Mouse (Mus musculus) retina, postnatal 1 day (tissue): ENCODE results near the gene Fam129b.
A peak's percentile ranks its signal among the peaks of the same experiment; 100 is the strongest.

Experiments
- DNase-seq: peaks from one replicate; pipeline ENCODE4 v3.0.0-alpha.2; 2012

Gene Fam129b

DNA sequence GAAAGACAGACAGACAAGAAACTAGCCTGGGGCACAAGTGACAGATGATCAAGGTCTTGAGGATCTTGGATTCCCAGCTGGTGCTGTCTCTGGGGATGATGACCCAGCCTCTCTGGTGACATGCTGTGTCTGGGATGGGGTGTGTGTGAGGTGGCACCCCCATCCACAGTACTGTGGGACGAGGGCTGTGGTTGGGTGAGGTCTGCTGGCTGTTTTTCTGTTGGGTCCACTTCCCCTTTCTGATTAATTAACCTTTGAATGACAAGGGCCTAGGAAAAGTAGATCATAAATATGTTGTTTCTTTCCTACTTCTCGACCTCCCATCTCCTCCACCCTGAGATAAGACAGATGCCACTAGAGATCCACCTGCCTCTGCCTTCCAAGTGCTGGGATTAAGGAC is 18.2 kb downstream of the Fam129b start:
- no peak for DNase-seq

DNA sequence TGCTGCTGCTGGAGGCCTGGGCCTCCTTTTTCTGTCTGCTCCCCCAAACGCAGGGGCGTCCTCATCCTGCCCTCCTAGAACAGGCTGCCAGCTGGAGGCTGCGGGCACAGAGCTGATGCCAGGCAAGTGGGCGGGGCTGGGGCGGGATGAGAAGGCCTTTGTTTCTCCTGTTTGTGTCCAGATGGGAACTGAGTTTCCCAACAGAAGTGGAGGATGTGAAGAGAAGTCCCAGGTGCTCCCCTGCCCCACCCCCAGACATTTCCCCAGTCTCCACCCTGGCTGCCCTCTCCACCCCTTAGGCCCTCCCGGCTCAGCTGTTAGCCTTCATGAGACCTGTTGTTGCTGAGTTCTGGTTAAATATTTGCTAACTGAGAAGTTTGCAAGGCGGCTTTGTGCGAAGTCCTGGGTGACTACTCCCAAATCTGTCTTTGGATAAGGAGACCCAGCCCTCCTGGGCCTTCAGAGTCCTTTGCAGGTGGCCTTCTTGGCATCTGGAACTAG is 19.7 kb downstream of the Fam129b start:
- peak; percentile 87 for DNase-seq

DNA sequence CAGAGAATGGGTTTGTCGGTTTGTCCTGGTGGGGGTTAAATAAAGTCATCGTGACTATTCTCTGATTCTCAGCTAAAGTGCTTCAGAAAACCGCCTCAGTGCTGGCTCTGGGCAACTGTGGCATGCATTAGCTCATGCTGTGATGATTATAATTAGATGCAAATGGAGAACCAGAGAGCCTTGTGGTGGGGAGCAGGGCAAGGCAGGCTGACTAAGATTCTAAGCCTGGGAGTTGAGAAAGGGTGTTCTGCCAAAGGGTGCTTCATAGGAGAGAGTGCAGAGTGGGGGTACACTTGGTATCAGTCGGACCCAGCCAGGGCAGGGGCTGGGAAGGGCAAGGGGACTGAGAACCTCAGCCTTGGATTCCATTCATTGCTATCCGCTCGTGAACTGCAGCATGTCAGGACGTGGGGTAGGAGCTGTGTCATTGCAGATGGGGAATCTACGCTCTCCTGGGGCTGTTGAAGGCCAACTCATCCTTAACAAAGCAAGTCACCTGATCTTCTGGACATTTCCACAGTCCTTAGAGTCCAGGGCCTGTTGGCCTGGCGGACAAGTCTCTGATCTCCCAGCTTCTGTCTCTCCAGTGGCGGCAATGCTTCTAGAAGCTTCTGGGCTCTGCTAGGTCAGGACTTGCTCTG is 20.7 kb downstream of the Fam129b start:
- DNase-seq = peak; percentile 38

DNA sequence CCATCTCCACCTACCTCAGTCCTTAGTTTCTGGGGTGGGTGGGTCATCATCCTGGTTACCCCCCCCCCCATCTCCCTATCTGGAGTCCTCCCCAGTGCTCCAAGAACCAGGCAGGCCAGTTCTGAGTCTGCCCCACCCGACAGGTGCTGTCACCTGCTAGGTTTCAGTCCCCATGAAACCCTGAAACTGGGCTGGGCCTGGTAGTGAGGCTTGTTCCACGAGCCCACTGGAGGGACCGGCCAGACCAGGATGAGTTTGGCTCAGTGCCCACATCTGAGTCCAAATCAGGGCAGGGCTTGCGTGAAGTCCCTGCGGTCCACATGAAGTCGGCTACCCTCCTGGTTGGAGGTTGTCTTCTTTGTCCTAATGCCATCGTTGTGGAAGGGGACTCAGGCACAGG is 23.1 kb downstream of the Fam129b start:
- DNase-seq = peak; percentile 29

DNA sequence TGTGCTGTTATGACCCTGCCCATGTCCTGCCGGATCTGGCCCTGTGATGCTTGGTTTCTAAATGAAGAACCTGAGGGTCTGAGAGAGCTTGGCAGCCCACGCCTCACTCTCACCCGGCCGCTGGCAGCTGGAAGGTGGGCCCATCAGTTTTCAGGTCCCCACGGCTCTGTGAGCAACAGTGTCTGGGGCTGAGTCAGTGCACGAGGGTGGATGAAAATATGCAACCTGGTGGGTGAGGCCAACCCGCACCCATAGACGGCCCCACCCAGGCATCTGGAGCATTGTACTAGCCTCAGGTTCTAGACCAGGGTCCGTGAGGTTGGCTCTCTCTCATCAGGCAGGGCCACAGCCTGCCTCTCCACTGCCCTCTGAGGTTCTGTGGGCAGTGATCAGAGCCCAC is 26.2 kb downstream of the Fam129b start:
- no peak for DNase-seq

DNA sequence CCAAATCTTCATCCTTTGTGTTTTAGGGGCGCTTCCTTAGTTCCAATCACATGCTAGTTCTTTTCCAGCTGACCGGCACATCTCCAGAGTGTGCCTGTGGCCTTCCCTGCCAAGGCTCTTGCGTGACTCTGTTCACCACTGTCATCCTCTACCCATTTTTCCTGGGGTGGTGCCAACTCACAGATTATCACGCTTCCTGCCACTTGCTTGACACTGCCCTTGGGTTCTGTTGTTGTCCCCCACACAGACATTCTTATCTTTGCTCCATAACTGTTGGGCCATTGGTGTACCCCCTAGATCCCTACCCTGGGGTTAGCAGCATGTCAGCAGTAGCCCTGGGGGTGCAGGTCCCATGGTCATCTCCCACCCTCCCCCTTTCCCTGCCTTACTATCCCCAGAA is 27.6 kb downstream of the Fam129b start:
- DNase-seq = no peak

DNA sequence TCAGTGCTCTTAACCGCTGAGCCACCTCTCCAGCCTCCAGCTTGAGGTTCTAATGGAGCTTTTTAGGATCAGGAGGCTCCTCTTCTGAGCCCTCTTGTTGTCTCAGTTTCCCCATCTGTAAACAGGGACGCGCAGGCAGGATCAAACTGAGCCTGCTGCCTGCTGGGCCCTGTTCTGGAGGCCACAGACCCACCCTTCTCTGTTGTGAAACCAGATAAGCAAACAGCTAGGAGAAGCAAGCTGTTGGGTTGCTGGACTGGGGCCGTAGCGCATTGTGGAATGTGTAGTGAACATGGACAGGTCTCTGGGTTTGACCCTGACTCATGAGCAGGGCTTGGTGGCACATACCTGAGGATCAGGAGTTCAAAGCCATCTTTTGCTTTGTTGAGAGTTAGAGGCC is 28.7 kb downstream of the Fam129b start:
- DNase-seq = no peak

DNA sequence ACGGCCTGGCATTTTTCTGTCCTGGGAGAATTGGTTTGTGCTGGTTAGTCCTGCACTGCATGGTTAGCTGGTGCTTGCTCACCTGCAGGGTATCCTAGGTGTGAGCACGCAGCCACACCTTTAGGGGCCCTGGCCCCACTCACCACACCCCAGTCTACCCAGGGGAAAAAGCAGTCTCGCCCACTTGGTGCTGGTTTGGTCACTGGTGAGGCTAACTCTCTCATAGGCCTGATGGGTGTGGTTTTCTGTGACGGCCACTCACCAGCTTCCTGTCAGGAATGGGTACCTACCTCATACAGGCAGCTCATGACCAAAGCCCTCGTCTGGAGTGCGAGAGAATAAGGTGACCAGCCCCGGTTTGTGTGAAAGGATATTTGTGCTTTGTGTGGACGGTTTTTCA is 29.4 kb downstream of the Fam129b start:
- no peak for DNase-seq

DNA sequence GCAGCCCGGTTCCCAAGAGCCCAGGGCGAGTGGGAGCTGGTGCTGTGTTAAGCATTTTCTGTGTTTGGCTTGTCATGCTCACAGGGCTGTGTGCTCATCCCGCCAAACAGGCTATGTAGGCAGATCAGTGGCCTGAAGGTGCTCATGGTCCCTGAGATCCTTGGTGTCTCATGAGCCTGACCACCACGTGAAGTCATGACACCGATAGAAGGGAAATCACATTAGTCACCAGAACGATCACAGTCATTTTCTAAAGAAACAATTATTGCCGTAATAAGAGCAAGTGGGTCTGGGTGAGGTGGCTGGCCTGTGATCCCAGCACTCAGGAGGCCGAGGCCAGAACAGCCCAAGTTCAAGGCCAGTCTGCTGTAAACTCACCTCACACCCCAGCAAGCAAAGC is 31.5 kb downstream of the Fam129b start:
- no peak for DNase-seq

DNA sequence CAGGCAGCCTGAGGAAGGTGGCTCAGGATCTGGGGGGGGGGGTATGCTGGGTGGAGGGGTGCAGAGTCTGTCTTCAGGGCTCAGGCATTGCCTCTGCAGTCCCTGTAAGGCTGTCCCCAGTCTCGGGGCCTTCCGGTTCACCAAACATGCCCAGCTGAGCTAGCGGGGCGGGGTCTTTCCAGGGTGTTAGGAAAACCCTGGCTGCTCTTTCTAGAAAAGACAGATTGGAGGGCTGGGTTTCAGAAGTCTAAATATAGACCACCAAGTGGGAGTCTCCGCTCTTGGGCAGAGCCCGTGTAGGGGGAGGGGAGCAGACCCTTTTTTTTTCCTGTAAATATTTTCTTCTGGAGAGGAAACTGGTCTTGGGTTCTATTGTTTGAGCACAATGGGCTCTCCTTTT is 32.4 kb downstream of the Fam129b start:
- peak; percentile 84 for DNase-seq

DNA sequence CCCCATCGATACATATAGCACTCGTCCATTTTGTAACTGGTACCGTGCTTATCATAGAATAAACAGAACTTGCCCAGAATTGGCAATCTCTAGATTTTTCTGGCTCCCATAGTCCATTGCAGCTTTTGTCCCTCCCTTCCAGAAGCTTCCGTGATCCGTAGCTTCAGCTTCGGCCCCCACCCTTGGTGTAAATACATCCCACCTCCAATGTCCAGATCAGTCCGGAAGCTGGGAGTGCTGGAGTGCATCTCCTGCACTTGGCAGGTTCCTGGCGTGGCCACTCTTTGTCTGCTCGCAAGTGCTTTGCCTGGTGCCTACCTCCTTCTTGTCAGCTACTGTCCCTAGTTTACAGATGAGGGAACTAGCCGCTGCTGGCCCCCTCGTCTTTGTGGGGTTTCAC is 32.9 kb downstream of the Fam129b start:
- peak; percentile 52 for DNase-seq

DNA sequence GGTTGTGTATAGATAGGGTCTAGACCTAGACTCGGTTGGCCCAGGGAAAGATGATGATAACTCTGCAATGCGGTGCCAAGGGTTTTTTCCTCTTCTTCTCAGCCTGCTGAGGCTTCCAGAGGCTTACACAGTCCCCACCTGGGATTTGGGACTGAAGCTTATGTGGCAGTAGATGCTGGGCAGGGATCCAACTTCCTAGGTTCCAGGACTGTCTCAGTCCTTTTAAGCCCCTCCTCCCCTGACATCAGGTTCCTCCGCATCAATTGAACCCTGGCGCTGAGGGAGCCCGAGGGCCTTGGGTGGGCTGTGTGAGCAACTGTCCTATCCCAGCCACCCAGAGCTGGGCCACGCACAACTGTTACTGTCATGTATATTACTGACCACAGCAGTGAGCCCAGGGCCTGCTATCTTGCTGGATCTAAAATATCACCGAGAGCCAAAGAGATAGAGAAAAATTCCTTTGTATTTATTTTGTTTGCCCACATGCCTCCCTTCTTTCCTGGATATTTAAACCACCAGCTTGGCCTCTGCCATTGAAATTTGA is 35.8 kb downstream of the Fam129b start:
- no peak for DNase-seq

DNA sequence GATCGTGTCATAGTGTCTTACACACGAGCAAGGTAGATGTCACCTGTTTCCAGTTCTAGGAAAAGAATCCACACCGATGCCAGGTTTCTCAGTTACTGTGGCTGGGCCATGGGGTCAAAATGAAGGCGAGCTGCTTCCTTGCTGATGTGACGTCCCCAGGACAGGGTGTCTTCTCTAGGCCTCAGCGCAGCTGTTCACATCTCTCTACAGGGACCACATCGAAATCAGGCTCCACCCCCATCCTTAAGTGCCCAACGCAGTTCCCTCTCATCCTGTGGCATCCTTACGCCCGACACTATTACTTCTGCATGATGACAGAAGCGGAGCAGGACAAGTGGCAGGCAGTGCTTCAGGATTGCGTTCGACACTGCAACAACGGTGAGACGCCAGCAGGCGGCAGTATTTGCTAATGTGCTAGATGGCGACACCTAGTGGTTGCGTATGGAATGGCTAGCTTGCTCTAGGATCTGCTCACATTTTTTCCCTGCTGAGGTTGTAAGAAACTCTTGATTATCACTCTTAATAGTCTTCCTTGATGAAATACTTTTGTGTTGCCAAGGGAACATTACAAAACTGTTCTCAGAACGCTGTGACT is 36.4 kb downstream of the Fam129b start:
- DNase-seq = peak; percentile 93

DNA sequence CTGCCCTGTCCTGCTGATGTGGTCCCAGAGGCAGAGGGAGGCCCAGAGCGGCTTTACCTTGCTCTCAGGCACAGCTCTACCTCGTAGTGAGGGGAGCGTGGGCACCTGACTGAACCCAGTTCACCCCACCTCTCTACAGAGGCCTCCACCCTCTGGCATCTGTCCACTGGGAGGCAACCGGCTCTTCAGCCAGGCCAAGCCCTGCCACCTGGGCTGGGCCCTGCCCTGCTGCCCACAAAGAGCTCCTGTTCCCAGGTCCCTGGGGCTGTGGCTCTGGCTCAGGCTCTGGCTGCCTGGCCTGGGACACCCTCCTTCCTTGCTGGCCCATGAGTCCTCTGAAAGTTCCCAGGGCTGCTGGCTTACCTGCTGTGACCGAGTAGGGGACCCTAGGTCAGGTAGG is 38.4 kb downstream of the Fam129b start:
- no peak for DNase-seq

DNA sequence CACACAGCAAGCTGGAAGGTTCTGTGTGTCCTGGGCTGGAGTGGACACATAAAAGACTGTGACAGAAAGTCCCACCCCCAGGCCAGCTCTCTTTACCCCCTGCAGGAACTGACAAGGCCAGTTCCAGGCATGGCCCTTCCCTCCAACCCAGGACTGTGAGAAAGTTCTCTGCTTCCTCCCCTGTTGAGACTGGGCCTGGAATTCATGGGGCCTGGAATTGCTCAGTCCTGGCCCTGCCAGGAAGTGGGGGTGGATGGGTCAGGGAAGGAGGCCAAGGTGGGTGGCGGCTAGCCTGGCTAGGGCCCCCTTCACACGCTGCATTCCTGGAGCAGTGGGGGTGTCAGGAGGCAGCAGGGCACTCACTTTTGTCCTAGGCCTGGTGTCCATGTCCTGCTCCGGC is 39.0 kb downstream of the Fam129b start:
- DNase-seq = no peak

DNA sequence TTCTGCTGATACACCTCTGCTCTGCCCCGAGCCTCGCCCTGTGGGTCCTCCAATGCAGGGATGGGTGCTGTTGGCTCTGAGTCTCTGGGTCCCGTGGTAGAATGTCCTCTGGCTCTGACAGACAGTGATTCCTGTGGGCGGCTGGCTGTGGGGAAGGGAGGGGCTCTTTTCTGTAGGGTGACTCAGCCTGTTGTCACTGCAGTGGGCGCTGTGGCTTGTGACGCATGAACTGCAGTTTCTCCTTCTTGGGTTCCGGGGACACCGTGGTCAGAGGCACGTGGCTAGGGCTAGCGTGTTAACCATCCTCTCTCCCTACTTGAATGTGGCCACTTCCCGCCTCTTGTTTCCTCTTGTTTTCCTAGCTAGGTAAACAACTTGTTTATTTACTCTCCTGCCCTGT is 41.6 kb downstream of the Fam129b start:
- DNase-seq = no peak

DNA sequence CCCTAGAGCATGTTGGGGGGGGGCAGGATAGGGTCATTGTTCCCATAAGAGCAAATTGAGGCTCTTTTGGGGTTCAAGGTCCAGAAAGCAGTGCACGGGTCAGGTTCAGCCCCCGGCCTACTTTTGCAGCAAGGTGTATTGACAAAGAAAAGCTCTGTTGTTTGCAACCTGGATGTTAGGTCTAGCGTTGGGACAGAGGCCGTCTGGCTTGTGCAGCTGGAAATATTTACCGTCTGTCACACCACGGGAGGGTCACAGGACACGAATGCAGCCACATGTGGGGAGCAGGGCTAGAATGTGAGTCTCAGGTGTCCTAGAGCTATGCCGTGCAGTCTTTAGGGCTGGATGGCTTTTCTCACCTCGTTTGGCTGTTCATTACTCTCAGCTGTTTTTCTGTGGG is 42.5 kb downstream of the Fam129b start:
- DNase-seq = no peak

DNA sequence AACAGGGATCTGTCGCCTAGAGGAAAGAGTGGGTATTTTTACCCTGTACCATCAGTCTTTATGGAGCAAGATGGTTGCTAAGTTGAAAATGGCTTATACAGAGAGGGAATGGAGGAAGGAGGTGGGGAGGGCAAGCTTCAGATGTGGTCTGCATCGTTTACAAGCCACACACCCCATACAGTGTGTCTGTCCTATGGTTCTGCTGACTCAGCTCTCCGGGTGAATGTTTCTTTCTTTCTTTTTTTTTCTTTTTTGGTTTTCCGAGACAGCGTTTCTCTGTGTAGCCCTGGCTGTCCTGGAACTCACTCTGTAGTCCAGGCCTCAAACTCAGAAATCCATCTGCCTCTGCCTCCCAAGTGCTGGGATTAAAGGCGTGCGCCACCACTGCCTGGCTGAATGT is 45.3 kb downstream of the Fam129b start:
- no peak for DNase-seq

DNA sequence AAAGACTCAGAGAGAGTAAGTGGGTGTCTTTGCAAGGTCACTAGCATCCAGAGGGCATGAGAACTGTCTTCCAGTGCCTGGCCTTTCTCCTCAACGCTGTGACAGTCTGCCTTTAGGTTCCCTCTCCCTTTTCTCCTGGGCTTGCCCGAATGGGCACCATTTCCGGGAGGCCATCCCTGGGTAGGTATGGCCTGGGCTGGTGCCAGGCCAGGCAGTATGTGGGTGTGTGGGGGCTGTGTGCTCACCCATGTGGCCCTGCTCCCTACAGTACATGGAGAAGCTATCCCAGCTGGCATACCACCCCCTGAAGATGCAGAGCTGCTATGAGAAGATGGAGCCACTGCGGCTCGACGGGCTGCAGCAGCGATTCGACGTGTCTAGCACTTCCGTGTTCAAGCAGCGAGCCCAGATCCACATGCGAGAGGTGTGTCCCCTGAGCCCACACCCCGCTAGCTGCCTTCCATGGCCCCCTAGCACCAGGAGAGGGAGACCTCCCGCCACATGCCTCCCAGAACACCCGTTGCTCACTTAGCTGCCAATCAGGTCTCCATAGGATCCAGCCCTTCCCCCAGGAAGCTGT is 46.0 kb downstream of the Fam129b start:
- DNase-seq = no peak

DNA sequence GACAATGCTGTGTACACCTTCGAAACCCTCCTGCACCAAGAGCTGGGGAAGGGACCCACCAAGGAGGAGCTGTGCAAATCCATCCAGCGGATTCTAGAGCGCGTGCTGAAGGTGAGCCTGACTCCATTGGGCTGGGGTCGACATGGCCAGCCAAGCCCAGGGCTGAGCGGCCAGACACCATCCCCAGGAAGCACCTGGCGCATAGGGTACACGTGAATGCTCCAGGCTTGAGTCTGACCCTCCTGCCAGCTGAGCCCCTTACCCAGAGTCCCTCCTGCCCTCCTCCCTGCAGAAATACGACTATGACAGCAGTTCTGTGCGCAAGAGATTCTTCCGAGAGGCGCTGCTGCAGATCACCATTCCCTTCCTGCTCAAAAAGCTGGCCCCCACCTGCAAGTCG is 46.6 kb downstream of the Fam129b start:
- no peak for DNase-seq

DNA sequence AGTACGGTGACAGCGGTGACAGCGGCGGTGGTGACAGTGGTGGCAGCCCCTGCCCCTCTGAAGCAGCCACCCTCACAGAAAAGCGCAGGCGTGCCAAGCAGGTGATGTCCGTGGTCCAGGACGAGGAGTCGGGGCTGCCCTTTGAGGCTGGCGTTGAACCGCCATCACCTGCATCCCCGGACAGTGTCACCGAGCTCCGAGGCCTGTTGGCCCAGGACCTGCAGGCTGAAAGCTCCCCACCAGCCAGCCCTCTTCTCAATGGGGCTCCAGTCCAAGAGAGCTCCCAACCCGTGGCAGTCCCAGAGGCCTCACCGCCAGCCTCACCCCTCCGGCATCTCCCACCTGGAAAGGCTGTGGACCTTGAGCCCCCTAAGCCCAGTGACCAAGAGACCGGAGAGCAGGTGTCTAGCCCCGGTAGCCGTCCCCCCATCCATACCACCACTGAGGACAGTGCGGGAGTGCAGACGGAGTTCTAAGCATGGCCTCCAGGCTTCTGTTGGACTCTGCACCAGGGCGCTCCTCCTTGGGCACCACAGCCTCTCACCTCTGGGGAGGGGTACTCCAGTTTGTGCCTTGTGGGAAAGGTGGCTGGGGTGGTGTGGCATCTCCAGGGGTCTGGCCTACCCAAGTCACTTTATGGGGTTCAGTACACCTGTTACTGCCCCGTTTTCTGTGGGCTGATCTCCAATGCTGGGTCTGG is 47.8 kb downstream of the Fam129b start:
- DNase-seq = no peak

DNA sequence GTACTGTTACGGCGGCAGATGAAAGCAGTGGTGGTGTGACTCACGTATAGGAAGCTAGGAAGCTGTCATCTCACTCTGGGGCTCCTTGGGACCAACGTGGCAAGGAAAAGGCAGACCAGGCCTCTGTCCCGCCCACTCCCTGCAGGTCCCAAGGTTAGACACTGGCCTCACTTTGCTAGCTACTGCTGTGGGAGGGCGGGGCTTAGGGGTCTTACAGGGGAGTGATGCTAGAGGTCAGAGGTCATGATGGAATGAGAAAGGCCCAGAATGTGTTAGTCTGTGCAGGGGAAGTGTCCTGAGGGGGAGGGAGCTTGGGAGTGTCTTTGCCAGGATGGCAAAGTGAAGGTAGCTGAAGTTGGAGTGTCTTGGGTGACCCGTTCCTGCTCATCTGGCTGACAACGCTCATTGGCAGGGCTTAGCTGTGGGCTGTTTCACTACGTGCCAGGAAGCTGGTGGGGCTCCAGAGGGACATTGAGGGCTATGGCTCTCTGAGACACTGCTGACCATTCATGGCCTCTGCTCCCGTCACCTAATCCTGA is 48.5 kb downstream of the Fam129b start:
- no peak for DNase-seq

DNA sequence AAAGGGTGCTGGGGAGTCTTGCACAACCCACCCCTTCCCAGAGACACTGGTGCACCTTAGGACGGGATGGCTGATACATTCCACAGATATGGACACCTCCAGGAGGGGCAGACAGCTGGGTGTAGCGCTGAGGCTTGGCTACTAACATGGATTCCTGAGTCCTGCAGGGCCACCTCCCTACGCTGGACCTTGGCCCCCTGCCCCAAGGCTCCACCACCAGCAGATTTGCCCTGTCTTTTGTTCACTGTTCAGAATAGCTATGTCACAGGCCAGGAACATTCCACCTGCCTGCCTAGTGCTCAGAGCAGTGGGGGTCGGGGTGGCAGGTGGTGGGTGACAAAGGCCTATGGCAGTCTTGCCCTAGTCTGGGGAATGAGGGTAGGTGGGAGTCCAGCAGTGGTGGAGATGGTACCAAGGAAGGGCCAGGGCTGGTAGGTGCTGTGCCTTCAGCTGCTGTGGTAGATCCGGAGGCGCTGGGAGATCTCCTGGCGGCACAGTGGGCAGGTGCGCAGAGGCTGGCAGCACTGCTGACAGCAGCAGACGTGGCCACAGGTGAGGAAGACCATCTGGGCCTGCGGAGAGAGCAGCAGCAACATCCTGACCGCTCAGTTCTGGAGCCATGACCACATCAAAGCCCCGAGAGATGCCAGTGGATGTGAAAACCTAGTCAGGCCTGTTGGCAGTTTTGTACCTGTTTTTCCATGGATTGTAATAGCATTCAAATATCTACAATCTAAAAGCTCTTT is 50.6 kb downstream of the Fam129b start:
- DNase-seq = no peak
